Mouse (Mus musculus): ENCODE measurements around the gene Cnksr3. TPM values are rescaled to one million over a fixed set of nuclear protein-coding genes. Genes with fewer than 3 reads are reported as not detected.

The Cnksr3 gene
- polyA plus RNA-seq, 1 experiment from 2014 or later, result 15.2 TPM

DNA sequence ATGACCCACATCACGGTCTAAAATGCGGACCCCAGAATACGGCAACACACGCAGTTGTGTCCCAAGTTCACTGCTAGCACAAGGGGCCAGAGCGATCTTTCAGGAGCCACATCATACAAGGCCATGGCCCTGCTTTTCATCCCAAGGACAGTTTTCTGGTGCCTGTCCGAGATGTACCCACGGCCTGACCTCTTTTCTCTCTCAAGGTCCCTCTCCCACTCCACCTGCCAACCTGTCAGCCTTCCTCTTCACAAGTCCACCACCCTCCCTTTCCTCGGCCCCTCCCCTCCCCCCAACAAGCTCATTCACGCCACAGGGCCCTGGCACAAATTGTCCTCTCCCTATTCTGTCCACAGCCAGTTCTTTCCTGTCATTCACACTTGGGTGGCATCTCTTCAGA, 9.5 kb downstream of the Cnksr3 start:
- Histone ChIP-seq H3K27me3 (ENCODE audit: control insufficient read depth, insufficient read depth, low read length) (no peaks in the 10 kb centered on the region), H3K27ac (ENCODE audit: low read depth, low read length) (no peak overlapping the region), H3K9me3 (ENCODE audit: control insufficient read depth, low read length) (no peaks in the 10 kb centered on the region), H3K4me2 (replicated peaks; ENCODE audit: low read depth, low read length) (no peak overlapping the region), H3K4me3 (ENCODE audit: low read length) (no peak overlapping the region), H3K36me3 (ENCODE audit: control insufficient read depth, insufficient read depth, low read length) (no peaks in the 10 kb centered on the region), H3K4me1 (ENCODE audit: control insufficient read depth, insufficient read depth, low read length) (peaks cover 6% of the 10 kb centered on the region; the same call in 1 of the 2 replicates), H3K9ac (ENCODE audit: low read depth, low read length) (no peak overlapping the region)
- no peak; the same call in 1 of the 2 replicates for ATAC-seq (ENCODE audit: low FRiP score, low TSS enrichment)
- 83% methylated on average over 9 of the region's 9 CpGs for WGBS

DNA sequence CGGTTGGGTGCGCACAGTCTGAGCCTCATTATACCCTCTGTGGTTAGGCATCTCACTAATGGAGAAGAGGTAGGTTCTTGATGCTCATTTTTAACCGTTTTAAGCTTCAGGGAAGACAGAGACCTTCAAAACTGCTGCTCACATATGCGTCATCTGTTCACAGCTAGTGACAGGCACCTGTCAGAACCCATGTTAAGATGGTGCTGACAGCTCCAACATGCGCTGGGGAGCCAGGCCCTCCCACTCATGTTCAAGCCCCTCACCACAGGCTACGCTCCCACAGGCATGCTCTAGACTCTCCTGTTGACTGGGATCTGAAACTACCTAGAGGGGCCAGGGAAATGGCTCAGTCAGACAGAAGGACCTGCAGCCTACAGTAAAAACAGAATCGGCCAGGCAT, 11.4 kb downstream of the Cnksr3 start:
- ATAC-seq (ENCODE audit: low FRiP score, low TSS enrichment), result 0 out of 2 replicates have a peak, but pooled peaks have one; percentile 13
- Histone ChIP-seq H3K9me3 (ENCODE audit: control insufficient read depth, low read length) (no peaks in the 10 kb centered on the region), H3K9ac (ENCODE audit: low read depth, low read length) (no peak overlapping the region), H3K4me3 (ENCODE audit: low read length) (no peak overlapping the region), H3K36me3 (ENCODE audit: control insufficient read depth, insufficient read depth, low read length) (no peaks in the 10 kb centered on the region), H3K4me2 (replicated peaks; ENCODE audit: low read depth, low read length) (no peak overlapping the region), H3K4me1 (ENCODE audit: control insufficient read depth, insufficient read depth, low read length) (peaks cover 7% of the 10 kb centered on the region), H3K27me3 (ENCODE audit: control insufficient read depth, insufficient read depth, low read length) (no peaks in the 10 kb centered on the region), H3K27ac (ENCODE audit: low read depth, low read length) (no peak overlapping the region)
- 80% methylated on average over 7 of the region's 7 CpGs for WGBS

DNA sequence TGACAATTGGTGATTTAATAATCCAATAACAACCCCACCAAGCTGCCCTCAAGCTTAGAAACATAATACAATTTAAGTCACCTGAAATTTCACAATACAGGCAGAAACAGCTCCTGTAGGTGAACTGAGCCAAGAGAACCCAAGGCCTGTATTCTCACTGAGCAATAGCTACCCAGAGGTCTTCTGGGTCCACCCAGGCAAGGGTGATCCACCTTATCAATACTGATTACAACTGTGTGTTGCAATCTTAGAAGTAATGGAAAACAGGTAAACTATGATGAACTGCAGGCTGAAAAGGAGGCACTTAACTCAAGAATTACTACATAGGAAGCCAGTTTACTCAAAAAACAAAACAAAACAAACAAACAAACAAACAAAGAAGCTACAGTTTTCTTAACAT, 13.8 kb downstream of the Cnksr3 start:
- ATAC-seq (ENCODE audit: low FRiP score, low TSS enrichment), result no peak
- H3K36me3 ChIP-seq (ENCODE audit: control insufficient read depth, insufficient read depth, low read length), result no peaks in the 10 kb centered on the region
- H3K27me3 ChIP-seq (ENCODE audit: control insufficient read depth, insufficient read depth, low read length), result no peaks in the 10 kb centered on the region
- H3K4me2 ChIP-seq (replicated peaks; ENCODE audit: low read depth, low read length), result no peak overlapping the region
- no peak overlapping the region for H3K4me3 ChIP-seq (ENCODE audit: low read length)
- no peak overlapping the region for H3K27ac ChIP-seq (ENCODE audit: low read depth, low read length)
- peaks cover 7% of the 10 kb centered on the region for H3K4me1 ChIP-seq (ENCODE audit: control insufficient read depth, insufficient read depth, low read length)
- no peaks in the 10 kb centered on the region for H3K9me3 ChIP-seq (ENCODE audit: control insufficient read depth, low read length)
- H3K9ac ChIP-seq (ENCODE audit: low read depth, low read length), result no peak overlapping the region

DNA sequence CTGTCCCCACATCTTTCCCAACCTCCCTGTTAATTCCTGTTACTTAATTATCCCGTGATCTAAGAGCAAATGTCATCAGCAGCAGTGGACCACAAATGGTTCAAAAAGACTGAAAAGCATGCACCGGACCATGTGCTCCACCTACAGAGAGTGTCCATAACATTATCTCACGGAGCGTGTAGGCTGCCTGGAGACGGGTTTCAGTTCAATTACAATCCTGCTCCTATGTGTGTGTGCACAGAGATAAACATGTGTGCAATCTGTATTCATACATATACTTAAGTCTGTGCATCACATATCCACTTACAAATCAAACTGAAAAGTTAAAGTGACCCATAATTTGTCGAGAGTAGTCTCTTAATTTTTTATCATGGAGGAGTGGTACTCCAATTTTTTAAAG, 14.3 kb downstream of the Cnksr3 start:
- Histone ChIP-seq H3K4me1 (ENCODE audit: control insufficient read depth, insufficient read depth, low read length) (peaks cover 7% of the 10 kb centered on the region), H3K9ac (ENCODE audit: low read depth, low read length) (no peak overlapping the region), H3K36me3 (ENCODE audit: control insufficient read depth, insufficient read depth, low read length) (no peaks in the 10 kb centered on the region), H3K27me3 (ENCODE audit: control insufficient read depth, insufficient read depth, low read length) (no peaks in the 10 kb centered on the region), H3K9me3 (ENCODE audit: control insufficient read depth, low read length) (no peaks in the 10 kb centered on the region), H3K27ac (ENCODE audit: low read depth, low read length) (no peak overlapping the region), H3K4me3 (ENCODE audit: low read length) (no peak overlapping the region), H3K4me2 (replicated peaks; ENCODE audit: low read depth, low read length) (no peak overlapping the region)
- WGBS, result 77% methylated on average over 6 of the region's 6 CpGs
- no peak for ATAC-seq (ENCODE audit: low FRiP score, low TSS enrichment)

DNA sequence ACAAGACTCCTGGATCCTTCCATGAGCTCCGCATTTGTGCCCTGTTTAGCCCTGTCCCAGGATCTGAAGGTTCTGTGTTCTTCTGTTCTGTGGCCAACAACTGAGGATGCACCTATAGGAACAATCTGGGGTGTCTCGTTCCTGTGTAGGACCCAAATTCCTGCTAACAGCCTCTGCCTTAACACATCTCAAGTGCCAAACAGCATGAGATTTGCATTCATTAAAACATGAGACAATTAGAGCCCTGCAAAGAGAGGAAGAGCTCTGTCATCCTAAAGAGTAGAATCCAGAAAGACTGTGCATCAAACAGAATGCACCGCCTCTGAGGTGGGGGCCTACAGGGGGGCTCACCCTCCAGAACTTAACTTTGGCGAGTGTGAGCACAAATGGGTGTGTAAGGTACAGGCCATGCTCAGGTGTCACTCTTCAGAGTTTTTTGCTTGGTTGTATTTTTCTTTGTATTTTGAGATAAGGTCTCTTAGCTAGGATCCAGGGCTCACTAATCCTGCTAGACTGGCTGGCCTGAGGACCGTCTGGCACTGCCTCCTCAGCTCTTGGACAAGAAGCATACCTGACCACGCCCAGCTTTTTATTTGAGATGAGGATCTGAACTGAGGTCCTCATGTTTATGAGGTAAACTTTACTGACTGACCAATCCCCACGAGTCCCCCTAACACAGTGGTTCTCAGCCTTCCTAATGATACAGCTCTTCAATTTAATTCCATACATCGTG, 15.2 kb downstream of the Cnksr3 start:
- H3K9ac ChIP-seq (ENCODE audit: low read depth, low read length), result no peak overlapping the region
- no peak overlapping the region for H3K4me3 ChIP-seq (ENCODE audit: low read length)
- no peaks in the 10 kb centered on the region for H3K36me3 ChIP-seq (ENCODE audit: control insufficient read depth, insufficient read depth, low read length)
- no peaks in the 10 kb centered on the region for H3K27me3 ChIP-seq (ENCODE audit: control insufficient read depth, insufficient read depth, low read length)
- peaks cover 13% of the 10 kb centered on the region for H3K4me1 ChIP-seq (ENCODE audit: control insufficient read depth, insufficient read depth, low read length)
- 81% methylated on average over 8 of the region's 8 CpGs for WGBS
- H3K27ac ChIP-seq (ENCODE audit: low read depth, low read length), result no peak overlapping the region
- ATAC-seq (ENCODE audit: low FRiP score, low TSS enrichment), result no peak
- H3K9me3 ChIP-seq (ENCODE audit: control insufficient read depth, low read length), result no peaks in the 10 kb centered on the region
- H3K4me2 ChIP-seq (replicated peaks; ENCODE audit: low read depth, low read length), result no peak overlapping the region

DNA sequence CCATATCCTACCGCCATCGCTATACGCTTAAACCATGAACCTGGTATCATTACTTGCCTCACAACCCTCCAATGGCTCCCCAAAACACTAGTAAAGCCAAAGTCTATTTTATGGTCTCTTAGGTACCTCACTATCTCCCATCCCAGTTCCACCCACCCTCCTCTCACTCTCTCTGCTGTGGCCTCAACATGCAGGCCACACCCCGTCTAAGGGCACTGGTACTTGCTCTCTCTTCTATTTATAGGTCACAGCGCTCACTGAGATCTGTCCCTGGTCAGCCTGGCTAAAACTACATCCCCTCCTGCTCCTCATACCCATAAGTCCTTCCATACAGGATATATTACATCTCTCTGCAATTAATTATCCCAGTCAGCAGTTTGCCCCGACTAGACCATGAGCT, 16.1 kb downstream of the Cnksr3 start:
- H3K4me2 ChIP-seq (replicated peaks; ENCODE audit: low read depth, low read length), result no peak overlapping the region
- no peak for ATAC-seq (ENCODE audit: low FRiP score, low TSS enrichment)
- WGBS, result 74% methylated on average over 6 of the region's 6 CpGs
- no peaks in the 10 kb centered on the region for H3K36me3 ChIP-seq (ENCODE audit: control insufficient read depth, insufficient read depth, low read length)
- H3K9me3 ChIP-seq (ENCODE audit: control insufficient read depth, low read length), result no peaks in the 10 kb centered on the region
- no peaks in the 10 kb centered on the region for H3K27me3 ChIP-seq (ENCODE audit: control insufficient read depth, insufficient read depth, low read length)
- no peak overlapping the region for H3K27ac ChIP-seq (ENCODE audit: low read depth, low read length)
- peaks cover 16% of the 10 kb centered on the region for H3K4me1 ChIP-seq (ENCODE audit: control insufficient read depth, insufficient read depth, low read length)
- no peak overlapping the region for H3K4me3 ChIP-seq (ENCODE audit: low read length)
- no peak overlapping the region for H3K9ac ChIP-seq (ENCODE audit: low read depth, low read length)

DNA sequence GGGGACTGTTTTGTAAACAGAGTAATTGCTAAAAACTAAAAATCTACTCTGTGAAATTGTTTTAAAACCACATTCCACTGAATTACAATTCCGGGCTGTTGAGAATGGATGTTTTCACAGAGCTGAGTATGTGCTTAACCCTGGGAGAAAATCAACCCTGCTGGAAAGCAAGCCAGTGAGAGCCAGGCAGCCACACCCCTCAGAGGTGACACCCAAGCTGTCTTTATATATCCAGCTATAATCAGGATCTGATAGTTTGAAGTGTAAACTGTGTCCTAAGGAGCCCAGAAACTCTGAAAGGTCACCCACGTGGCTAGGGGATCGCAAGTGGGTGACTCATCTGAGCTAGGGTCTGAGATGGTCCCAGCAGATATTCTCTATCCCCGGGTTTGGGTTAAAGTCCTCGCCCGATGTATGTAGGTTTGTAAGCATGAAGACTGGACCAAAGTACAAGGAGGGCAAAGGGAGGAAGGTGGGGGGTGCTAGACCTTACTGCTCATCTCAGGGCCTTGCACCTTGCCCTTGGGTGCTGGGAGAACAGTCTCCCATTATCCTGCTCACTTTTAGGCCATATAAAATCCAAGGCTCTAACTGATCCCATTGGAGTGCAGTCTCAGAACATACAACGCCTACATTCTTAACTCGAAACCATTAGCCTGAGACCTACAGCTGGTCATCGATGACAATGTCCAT, 20.2 kb downstream of the Cnksr3 start:
- H3K27ac ChIP-seq (ENCODE audit: low read depth, low read length), result no peak overlapping the region
- WGBS, result 72% methylated on average over 9 of the region's 9 CpGs

DNA sequence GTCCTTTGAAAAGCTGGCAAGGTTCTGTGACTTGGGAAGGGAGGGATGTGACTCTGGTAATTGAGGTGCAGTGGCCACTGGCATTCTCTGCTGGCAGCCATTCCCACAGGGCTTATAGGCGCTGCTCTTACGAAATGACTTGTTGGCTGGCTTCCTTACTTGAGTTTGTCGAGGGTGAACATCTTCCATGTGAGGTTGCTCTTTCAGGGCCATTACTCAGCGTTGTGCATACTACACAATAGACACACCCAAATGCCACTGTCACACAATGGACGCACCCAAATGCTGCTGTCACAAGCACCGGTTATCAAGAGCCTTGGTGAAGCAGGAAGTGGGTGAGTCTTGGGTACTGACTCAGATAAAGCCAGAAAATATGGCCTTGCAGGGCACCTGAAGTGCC, 22.8 kb downstream of the Cnksr3 start:
- no peaks in the 10 kb centered on the region for H3K27me3 ChIP-seq (ENCODE audit: control insufficient read depth, insufficient read depth, low read length)
- 76% methylated on average over 6 of the region's 6 CpGs for WGBS
- no peak overlapping the region for H3K27ac ChIP-seq (ENCODE audit: low read depth, low read length)
- H3K4me3 ChIP-seq (ENCODE audit: low read length), result no peak overlapping the region
- ATAC-seq (ENCODE audit: low FRiP score, low TSS enrichment), result no peak
- H3K9ac ChIP-seq (ENCODE audit: low read depth, low read length), result no peak overlapping the region
- no peaks in the 10 kb centered on the region for H3K9me3 ChIP-seq (ENCODE audit: control insufficient read depth, low read length)
- peaks cover 43% of the 10 kb centered on the region for H3K4me1 ChIP-seq (ENCODE audit: control insufficient read depth, insufficient read depth, low read length)
- H3K4me2 ChIP-seq (replicated peaks; ENCODE audit: low read depth, low read length), result no peak overlapping the region
- no peaks in the 10 kb centered on the region for H3K36me3 ChIP-seq (ENCODE audit: control insufficient read depth, insufficient read depth, low read length)

More for the DNA sequence above, 20.2 kb downstream of the Cnksr3 start:
- Histone ChIP-seq H3K4me1 (ENCODE audit: control insufficient read depth, insufficient read depth, low read length) (peaks cover 40% of the 10 kb centered on the region), H3K4me3 (ENCODE audit: low read length) (no peak overlapping the region), H3K27me3 (ENCODE audit: control insufficient read depth, insufficient read depth, low read length) (no peaks in the 10 kb centered on the region), H3K36me3 (ENCODE audit: control insufficient read depth, insufficient read depth, low read length) (no peaks in the 10 kb centered on the region), H3K9me3 (ENCODE audit: control insufficient read depth, low read length) (no peaks in the 10 kb centered on the region), H3K4me2 (replicated peaks; ENCODE audit: low read depth, low read length) (no peak overlapping the region), H3K9ac (ENCODE audit: low read depth, low read length) (no peak overlapping the region)
- ATAC-seq (ENCODE audit: low FRiP score, low TSS enrichment), result 0 out of 2 replicates have a peak, but pooled peaks have one; percentile 8

DNA sequence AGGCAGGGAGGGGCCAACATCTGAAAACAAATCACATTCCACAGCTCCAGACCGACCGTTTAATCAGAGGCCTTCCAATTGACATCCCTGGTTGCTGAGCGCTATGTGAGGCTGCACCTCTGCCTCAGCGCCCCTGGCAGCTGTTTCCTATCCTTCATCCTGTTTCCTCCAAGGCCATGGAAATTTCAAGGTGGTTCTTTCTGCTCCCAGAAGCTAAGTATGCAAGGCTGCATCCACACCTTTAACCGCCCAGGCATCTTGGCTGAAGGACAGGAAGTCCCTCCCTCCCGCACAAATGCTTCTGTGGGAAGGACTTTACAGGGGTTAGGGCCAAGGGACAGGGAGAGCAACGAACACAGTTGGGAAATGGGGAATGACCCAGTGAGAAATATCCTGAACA, 24.2 kb downstream of the Cnksr3 start:
- Histone ChIP-seq H3K4me3 (ENCODE audit: low read length) (no peak overlapping the region), H3K27ac (ENCODE audit: low read depth, low read length) (peak overlapping the region; percentile 38; the same call in 1 of the 2 replicates), H3K9ac (ENCODE audit: low read depth, low read length) (no peak overlapping the region), H3K27me3 (ENCODE audit: control insufficient read depth, insufficient read depth, low read length) (no peaks in the 10 kb centered on the region), H3K4me2 (replicated peaks; ENCODE audit: low read depth, low read length) (no peak overlapping the region), H3K36me3 (ENCODE audit: control insufficient read depth, insufficient read depth, low read length) (no peaks in the 10 kb centered on the region), H3K9me3 (ENCODE audit: control insufficient read depth, low read length) (no peaks in the 10 kb centered on the region), H3K4me1 (ENCODE audit: control insufficient read depth, insufficient read depth, low read length) (peaks cover 56% of the 10 kb centered on the region)
- ATAC-seq (ENCODE audit: low FRiP score, low TSS enrichment), result no peak
- WGBS, result 27% methylated on average over 7 of the region's 7 CpGs
